Mouse (Mus musculus): ENCODE measurements around the gene Banf1.

DNA sequence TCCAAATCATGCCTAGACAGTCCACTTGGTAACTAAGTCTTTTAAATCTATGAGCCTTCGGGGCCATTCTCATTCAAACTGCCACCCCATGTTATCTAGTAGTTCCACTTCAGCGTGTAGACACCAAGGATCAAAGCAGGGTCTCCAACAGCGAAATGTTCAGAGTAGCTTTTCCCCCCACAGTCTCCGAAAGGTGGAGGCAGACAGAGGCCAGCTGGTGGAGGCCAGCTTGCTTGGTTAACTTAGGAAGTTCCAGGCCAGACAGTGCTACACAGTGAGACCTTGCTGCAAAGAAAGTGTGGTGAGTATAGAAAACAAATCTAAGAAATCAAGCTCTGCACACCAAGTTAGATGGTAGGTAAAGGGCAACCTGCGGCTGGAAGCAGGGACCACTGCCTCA lies 43.7 kb upstream of the Banf1 start:
- TF ChIP-seq GATA1 (IDR thresholded peaks at IDR 0.05; ENCODE audit: borderline replicate concordance, low read length) (no peak), FLI1 (IDR thresholded peaks at IDR 0.05; ENCODE audit: low read length) (no peak)
